Mouse (Mus musculus) heart, adult 2 months (tissue): ENCODE measurements around the gene Sh3pxd2b. TPM values are rescaled to one million over a fixed set of nuclear protein-coding genes. Genes with fewer than 3 reads are reported as not detected.
A peak's percentile ranks its signal among the peaks of the same experiment; 100 is the strongest.

ENCODE experiments used
- DNase-seq, 2 experiments: peaks; one replicate each; pipeline ENCODE4 v3.0.0; 2021
- H3K27ac ChIP-seq: fragments of 200-600 bp; 2 replicates; pipeline ENCODE4 v1.8.1; 2022
- H3K27me3 ChIP-seq: fragments of 200-500 bp; 2 replicates; pipeline ENCODE4 v1.6.1; 2012; ENCODE audit warnings: mild to moderate bottlenecking, low read length, inconsistent platforms, mixed read lengths; ENCODE audit not compliant: control insufficient read depth, insufficient read depth
- H3K36me3 ChIP-seq: fragments of 200-500 bp; 2 replicates; pipeline ENCODE4 v1.6.1; 2012; ENCODE audit warnings: low read length, inconsistent platforms; ENCODE audit not compliant: control insufficient read depth, insufficient read depth
- H3K4me1 ChIP-seq: fragments of 200-500 bp; 2 replicates; pipeline ENCODE4 v1.6.1; 2011; ENCODE audit warnings: low read length; ENCODE audit not compliant: control insufficient read depth, insufficient read depth
- H3K4me3 ChIP-seq: fragments of 200-600 bp; 2 replicates; pipeline ENCODE4 v1.8.1; 2022
- H3K79me2 ChIP-seq: fragments of 200-500 bp; replicated peaks from 2 replicates; pipeline ENCODE4 v1.6.1; 2012; ENCODE audit warnings: mild to moderate bottlenecking, inconsistent platforms, low read length, moderate library complexity, mixed read lengths; ENCODE audit not compliant: control insufficient read depth, insufficient read depth
- H3K9ac ChIP-seq: fragments of 200-500 bp; 2 replicates; pipeline ENCODE4 v1.6.1; 2012; ENCODE audit warnings: low read depth, mild to moderate bottlenecking, control low read depth, inconsistent platforms, low read length, mixed read lengths
- CTCF ChIP-seq: fragments of 200-600 bp; IDR thresholded peaks from 2 replicates; pipeline ENCODE4 v1.8.1; 2022; ENCODE audit warnings: antibody characterized with exemption, mild to moderate bottlenecking, moderate library complexity
- EP300 ChIP-seq: fragments of 200-500 bp; IDR thresholded peaks from 2 replicates; pipeline ENCODE4 v1.6.1; 2011; ENCODE audit warnings: low read depth, low read length, control low read depth; ENCODE audit not compliant: insufficient read depth
- POLR2A ChIP-seq: fragments of 200-500 bp; IDR thresholded peaks from 2 replicates; pipeline ENCODE4 v1.6.1; 2011; ENCODE audit warnings: mild to moderate bottlenecking, low read depth, low read length, control low read depth; ENCODE audit not compliant: insufficient read depth
- whole genome bisulfite sequencing: fragments of 180-500 bp; shearing (Covaris S2); methylation state at CpG from one replicate; pipeline ENCODE4 v1.1.7; 2018; 5-methylcytosine and 5-hydroxymethylcytosine counted together
- intact Hi-C: fragments of 180-260 bp; cut with DNase I; formaldehyde crosslinking; loops from one replicate; pipeline ENCODE4 v1.15.1; 2025
- polyA plus RNA-seq: library from polyadenylated mRNA; depleted of rRNA; stranded (reverse); fragments of >200 nt; gene quantifications from 2 replicates; pipeline ENCODE4 v1.2.3, GENCODE M21; 2012
- total RNA-seq, 2 experiments: library from RNA; stranded (reverse); gene quantifications; 2 replicates each; pipeline ENCODE4 v1.2.3; 2021

Gene Sh3pxd2b
- total and polyA plus RNA-seq, 3 experiments = 3.2 to 8.5 (median 4.0) TPM

- Histone ChIP-seq H3K79me2 (no peaks in the 10 kb centered on the region), H3K4me3 (no peak overlapping the region), H3K4me1 (peaks cover 1% of the 10 kb centered on the region; the same call in 1 of the 2 replicates), H3K36me3 (no peaks in the 10 kb centered on the region), H3K9ac (no peak overlapping the region), H3K27me3 (no peaks in the 10 kb centered on the region), H3K27ac (no peak overlapping the region)
- intact Hi-C loops = loop anchor here (2.0 kb wide), 1 partner anchor 23 kb away; no protein-coding TSS in a partner anchor
- TF ChIP-seq EP300 (no peak), CTCF (no peak), POLR2A (no peak)
- no peak for DNase-seq
- 73% methylated on average over 1 of the region's 1 CpGs for WGBS
Measured at GRCm38 (mm10) chr11:32301506-32301905, 46.1 kb upstream of the Sh3pxd2b start.

GRCm38 (mm10) chr11:32302824-32303419, 44.7 kb upstream of the Sh3pxd2b start:
- intact Hi-C loops = no loop called here
- Histone ChIP-seq H3K27me3 (no peaks in the 10 kb centered on the region), H3K9ac (no peak overlapping the region), H3K79me2 (no peaks in the 10 kb centered on the region), H3K4me1 (peaks cover 1% of the 10 kb centered on the region; the same call in 1 of the 2 replicates), H3K27ac (no peak overlapping the region), H3K4me3 (no peak overlapping the region), H3K36me3 (no peaks in the 10 kb centered on the region)
- no peak for TF ChIP-seq CTCF
- TF ChIP-seq EP300 = no peak
- no peak for TF ChIP-seq POLR2A
- peak in 1 of 2 experiments; percentile 32 for DNase-seq
- WGBS = 34% methylated on average over 2 of the region's 2 CpGs

GRCm38 (mm10) chr11:32303455-32303854, 44.2 kb upstream of the Sh3pxd2b start:
- DNase-seq = no peak
- Histone ChIP-seq H3K9ac (no peak overlapping the region), H3K36me3 (no peaks in the 10 kb centered on the region), H3K27me3 (no peaks in the 10 kb centered on the region), H3K79me2 (no peaks in the 10 kb centered on the region), H3K4me3 (no peak overlapping the region), H3K4me1 (peaks cover 1% of the 10 kb centered on the region; the same call in 1 of the 2 replicates), H3K27ac (no peak overlapping the region)
- WGBS = 85% methylated on average over 1 of the region's 1 CpGs
- TF ChIP-seq POLR2A (no peak), CTCF (no peak), EP300 (no peak)
- intact Hi-C loops = no loop called here

- no peaks in the 10 kb centered on the region for H3K79me2 ChIP-seq
- 95% methylated on average over 1 of the region's 1 CpGs for WGBS
- TF ChIP-seq POLR2A (no peak), CTCF (no peak), EP300 (no peak)
- H3K4me1 ChIP-seq = peaks cover 1% of the 10 kb centered on the region; the same call in 1 of the 2 replicates
- no peak for DNase-seq
- H3K27me3 ChIP-seq = no peaks in the 10 kb centered on the region
- H3K9ac ChIP-seq = no peak overlapping the region
- H3K27ac ChIP-seq = no peak overlapping the region
- intact Hi-C loops = no loop called here
- no peak overlapping the region for H3K4me3 ChIP-seq
- no peaks in the 10 kb centered on the region for H3K36me3 ChIP-seq
Measured at GRCm38 (mm10) chr11:32307006-32307405, 40.6 kb upstream of the Sh3pxd2b start.

- H3K9ac ChIP-seq = no peak overlapping the region
- H3K27me3 ChIP-seq = no peaks in the 10 kb centered on the region
- WGBS = 63% methylated on average over 4 of the region's 4 CpGs
- no peaks in the 10 kb centered on the region for H3K36me3 ChIP-seq
- no peak for TF ChIP-seq POLR2A
- no peak for TF ChIP-seq CTCF
- no peak for TF ChIP-seq EP300
- no peaks in the 10 kb centered on the region for H3K4me1 ChIP-seq
- no peak for DNase-seq
- intact Hi-C loops = no loop called here
- H3K27ac ChIP-seq = no peak overlapping the region
- H3K4me3 ChIP-seq = no peak overlapping the region
- no peaks in the 10 kb centered on the region for H3K79me2 ChIP-seq
Measured at GRCm38 (mm10) chr11:32309446-32309845, 38.2 kb upstream of the Sh3pxd2b start.

GRCm38 (mm10) chr11:32309928-32310327, 37.7 kb upstream of the Sh3pxd2b start:
- no peak for DNase-seq
- Histone ChIP-seq H3K4me3 (no peak overlapping the region), H3K4me1 (no peaks in the 10 kb centered on the region), H3K9ac (no peak overlapping the region), H3K36me3 (no peaks in the 10 kb centered on the region), H3K79me2 (no peaks in the 10 kb centered on the region), H3K27ac (no peak overlapping the region), H3K27me3 (no peaks in the 10 kb centered on the region)
- intact Hi-C loops = no loop called here
- 67% methylated on average over 3 of the region's 3 CpGs for WGBS
- no peak for TF ChIP-seq POLR2A
- no peak for TF ChIP-seq CTCF
- no peak for TF ChIP-seq EP300
